Comparison of ENCODE assay signal across 16 mouse cellular contexts in the genomic region with DNA sequence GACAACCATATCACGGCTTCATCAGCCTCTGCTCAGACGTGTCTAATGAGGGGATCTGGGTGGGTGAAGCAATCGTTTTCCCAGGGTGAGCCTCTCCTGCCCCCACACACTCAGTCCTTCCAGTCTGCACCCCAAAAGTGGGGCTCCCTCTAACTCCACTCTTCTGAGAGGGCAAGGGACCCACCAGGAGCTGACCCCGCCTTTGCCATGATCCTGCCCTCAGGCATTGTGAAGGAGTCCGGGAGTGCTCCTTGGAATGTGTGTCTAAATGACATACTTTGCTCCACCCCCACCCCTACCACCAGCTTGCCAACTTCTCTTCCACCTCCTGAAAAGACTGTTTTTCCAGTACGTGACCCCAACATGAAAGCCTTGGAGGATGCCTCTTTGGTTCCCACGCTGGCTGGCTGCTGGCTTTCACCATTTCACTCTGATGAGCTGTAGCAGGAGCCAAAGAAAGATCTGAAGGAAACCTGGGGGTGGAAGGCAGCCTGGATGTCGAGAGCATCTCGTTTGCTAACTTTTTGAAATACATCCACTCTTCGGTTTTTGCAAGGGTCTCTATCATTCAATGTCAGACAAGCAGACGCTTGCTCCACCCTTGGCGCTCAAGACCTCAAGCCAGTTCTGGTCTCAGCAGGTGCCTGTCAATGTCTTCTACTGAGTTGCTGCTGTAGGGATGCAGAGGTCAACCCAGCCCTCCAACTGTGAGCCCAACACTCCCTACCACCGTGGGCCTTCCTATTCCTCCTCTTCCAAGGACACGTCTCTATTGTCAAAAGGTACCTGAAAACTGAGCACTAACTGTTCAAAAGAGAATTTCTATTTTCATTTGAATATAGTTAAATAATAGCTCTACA.
DNase-seq lines count a peak whose midpoint lies in the region.
"Had no signal": no experiment of that assay in that cellular context is flagged by ENCODE, and none has a peak within 500 bp of the region (broad histone marks: within the 10 kb centered on the region; RNA-seq: fewer than 3 reads in every experiment).

No protein-coding gene starts in this region.

- intact Hi-C loops in left cerebral cortex, postnatal 14 days (cut with DNase I): no loop called here

- peak; percentile 17 for DNase-seq in embryo, embryonic 9.5 days (ENCODE audit: extremely low spot score)
- no peak for DNase-seq in embryo, embryonic 11 days
- peak; percentile 38 to 55 for DNase-seq in left cerebral cortex, adult 18-20 months (ENCODE audit: low spot score in 2 of 2)
- DNase-seq in left cerebral cortex, adult 11 months (ENCODE audit: low spot score): no peak
- peak; percentile 81 for DNase-seq in brain, adult 2 months (ENCODE audit: low read depth, low spot score)
- DNase-seq in left cerebral cortex, postnatal 14 days (ENCODE audit: low spot score in 2 of 2): peak; percentile 38 to 60
- no peak for DNase-seq in thymus, adult 18-20 months
- no peak for DNase-seq in heart, postnatal 4 days
- DNase-seq: adrenal gland, adult 8-10 months; cerebellum, postnatal 25 days; gastrocnemius, postnatal 14 days; kidney, adult 18-20 months; kidney, postnatal 4 days; layer of hippocampus, postnatal 36 days; lung, postnatal 10 days; thymus, postnatal 25 days had no signal

Comparison
In these comparisons a context has a peak if more than half of its experiments do, and no peak if none do; other contexts are left out.
1. DNase-seq: peak in embryo, embryonic 9.5 days (single experiment), left cerebral cortex, adult 18-20 months (2 of 2), brain, adult 2 months (single experiment) and left cerebral cortex, postnatal 14 days (2 of 2); none in embryo, embryonic 11 days (single experiment), left cerebral cortex, adult 11 months (single experiment), thymus, adult 18-20 months (0 of 2) and heart, postnatal 4 days (single experiment).